Mouse (Mus musculus) urinary bladder, postnatal 36 days (tissue): ENCODE measurements around the gene Rab6b.
"Not testable (repeated sequence)": the region's sequence is repeated elsewhere in the genome, so short reads cannot be mapped to it uniquely, and the experiment has no call there.

Experiments
- DNase-seq, 2 experiments: peaks; one replicate each; pipeline ENCODE4 v3.0.0; 2022; ENCODE audit warnings: low spot score in 2 of 2, mixed read lengths in 1 of 2

The Rab6b gene

GRCm38 (mm10) chr9:103108341-103108798, 3.2 kb upstream of the Rab6b start:
- DNase-seq: not testable (repeated sequence)

- DNase-seq: no peak
Observed at GRCm38 (mm10) chr9:103108943-103109670, 2.5 kb upstream of the Rab6b start.

- DNase-seq: no peak
Observed at GRCm38 (mm10) chr9:103109911-103110310, 1.7 kb upstream of the Rab6b start.

- DNase-seq: no peak
Observed at GRCm38 (mm10) chr9:103110727-103111501, 673 bp upstream of the Rab6b start.

DNA sequence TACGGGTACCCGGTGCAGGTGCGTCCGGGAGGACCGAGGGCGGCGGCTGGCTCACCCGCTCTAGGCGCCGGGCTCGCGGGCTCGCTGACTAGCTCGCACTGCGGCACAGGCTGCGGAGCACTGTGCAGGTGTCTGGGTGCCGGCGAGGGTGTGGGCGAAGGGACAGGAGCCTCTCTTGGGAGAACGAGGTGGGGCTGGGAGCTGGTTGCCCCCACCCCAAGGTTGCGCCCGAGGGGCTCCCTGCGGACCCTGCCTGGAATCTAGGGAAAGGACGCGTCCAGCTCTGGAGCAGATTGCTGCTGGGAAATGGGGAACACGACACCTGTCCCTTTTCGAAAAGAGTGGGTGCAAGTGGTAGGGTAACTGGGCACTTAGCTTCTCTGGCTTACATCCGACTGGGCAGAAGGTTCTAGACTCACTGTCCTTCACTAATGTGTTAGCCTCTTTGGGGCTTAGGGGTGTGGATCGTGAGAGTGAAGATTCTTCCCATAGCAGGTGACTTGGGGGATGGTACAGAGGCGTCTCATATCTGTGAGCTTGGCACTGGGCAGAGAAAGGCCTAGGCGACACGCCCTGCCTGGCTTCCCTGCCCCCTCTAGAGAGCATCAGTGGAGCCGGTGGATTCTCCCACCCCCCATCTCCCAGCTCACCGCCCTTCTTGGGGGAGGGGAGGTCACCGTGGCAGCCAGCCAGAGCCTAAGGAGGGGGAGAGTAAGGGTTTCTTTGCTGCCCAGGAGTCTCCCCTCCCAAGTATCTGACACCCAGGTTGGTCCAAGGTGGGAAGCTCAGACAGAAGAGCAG, 1.1 kb downstream of the Rab6b start:
- DNase-seq: peak in 1 of 2 experiments; percentile 16

DNA sequence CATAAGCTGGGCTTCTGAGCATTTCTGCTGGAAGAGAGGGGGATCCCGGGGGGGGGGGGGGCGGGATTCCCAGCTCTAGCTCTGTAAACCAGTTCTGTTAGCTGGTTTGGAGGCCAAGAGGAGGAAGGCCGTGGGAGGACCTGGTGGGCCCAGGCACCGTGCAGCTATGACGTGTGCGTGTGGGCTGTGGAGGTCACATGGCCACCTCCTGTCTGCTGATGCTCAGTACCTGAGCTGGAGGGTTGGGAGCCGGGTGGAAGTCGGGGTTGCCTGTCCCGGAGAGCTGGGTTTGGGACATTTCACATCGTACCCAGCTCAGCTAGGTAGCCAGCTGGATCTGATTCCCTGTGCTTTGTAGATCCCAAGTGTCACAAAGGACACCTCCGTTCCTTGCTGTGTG, 1.8 kb downstream of the Rab6b start:
- DNase-seq: no peak

DNA sequence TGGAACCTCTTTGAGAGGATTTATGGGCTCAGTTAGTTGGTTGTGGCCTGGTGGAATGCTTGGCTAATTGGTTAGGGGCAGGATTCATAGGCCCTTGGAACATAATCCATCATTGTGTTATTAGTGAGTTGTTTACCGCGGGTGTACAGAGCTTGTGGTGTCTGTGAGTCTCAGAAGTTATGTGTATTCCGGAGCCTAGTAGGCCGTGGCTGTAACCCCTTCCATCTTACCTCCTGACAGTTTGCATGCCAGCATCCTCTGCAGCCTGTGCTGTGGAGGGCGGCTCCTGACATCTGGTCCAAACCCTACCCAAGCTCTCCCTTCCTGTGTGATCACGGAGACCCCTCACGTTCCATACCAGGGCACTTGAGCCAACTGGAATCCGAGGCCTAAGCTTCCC, 2.7 kb downstream of the Rab6b start:
- no peak for DNase-seq

- no peak for DNase-seq
Observed at GRCm38 (mm10) chr9:103114901-103115300, 3.3 kb downstream of the Rab6b start.

DNA sequence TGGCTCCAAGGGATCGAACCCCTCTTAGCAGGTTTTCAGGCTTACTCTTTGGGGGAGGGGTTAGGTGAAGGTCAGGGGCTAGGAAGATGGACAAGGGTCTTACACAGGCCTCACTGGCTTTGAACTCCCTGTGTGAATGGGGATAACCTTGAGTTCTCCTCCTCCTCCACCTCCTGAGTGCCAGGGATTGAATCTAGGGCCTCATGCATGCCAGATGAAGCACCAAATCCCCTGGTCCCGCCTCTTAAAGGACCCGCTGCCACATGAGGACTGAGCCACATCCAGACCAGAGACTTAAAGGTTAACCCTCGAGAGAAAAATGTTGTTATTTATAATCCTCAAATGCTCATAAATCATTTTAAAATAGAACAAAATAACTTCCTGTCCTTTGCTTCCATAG, 5.4 kb downstream of the Rab6b start:
- no peak for DNase-seq

- DNase-seq: no peak
Observed at GRCm38 (mm10) chr9:103117495-103117894, 5.9 kb downstream of the Rab6b start.

DNA sequence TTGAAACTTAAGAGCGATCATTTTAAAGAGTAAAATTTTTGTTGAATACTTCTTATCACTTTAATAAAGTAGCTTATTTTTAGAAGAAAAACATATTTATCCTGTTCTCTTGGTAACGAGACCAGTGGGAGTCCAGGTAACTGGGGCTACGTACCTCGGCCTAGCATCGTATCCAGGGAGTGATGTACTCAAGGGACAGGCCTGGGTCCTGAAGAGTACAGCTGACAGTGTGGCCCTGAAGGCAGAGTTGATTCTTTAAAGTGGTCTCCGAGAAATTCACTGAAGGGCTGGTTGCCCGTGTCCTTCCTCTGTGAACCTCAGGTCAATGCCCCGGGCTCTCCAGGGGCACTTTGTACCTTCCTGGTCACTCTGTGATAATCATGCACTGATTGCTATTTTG, 6.4 kb downstream of the Rab6b start:
- no peak for DNase-seq

GRCm38 (mm10) chr9:103118651-103119275, 7.2 kb downstream of the Rab6b start:
- no peak for DNase-seq

DNA sequence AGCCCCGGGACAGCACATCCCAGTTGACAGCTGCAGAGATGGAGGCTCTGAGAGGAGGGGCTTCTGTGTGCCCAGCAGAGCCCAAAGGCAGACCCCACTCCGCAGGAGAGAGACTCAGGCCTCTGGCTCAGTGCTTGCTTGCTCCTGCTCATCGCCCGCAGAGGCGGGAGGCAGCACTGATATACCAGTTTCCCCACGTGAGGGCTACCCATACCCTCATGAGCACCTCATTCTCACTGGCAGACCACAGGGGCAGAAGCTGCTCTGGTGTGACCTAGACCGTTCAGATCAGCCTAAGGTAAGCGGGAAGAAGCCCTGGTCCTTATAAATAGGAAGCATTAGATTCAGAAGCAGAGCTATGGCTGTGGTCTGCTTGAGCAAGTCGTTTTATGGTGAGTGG, 8.2 kb downstream of the Rab6b start:
- DNase-seq: no peak

DNA sequence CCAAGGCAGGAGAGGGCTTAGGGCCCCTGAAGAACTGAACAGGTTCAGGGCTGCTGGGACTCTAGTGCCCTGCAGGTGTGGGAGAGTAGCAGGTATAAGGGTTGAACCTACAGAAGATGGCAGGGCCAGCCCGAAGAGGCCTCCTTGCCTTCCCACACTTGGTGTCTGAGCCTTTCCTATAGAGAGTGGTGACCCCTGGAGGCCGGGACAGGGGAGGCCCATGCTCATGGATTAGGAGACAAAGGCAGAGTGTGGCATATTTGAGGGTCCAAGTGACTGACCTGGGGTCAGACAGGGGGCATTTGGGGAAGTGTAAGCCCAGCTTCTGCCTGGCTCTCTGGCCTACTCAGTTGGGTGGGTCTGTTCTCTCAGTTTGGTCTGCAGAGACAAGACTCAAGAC, 8.6 kb downstream of the Rab6b start:
- DNase-seq: no peak

- no peak for DNase-seq
Observed at GRCm38 (mm10) chr9:103121546-103121945, 10.0 kb downstream of the Rab6b start.

GRCm38 (mm10) chr9:103124746-103125145, 13.2 kb downstream of the Rab6b start:
- no peak for DNase-seq

- DNase-seq: no peak
Observed at GRCm38 (mm10) chr9:103133493-103134124, 22.0 kb downstream of the Rab6b start.

DNA sequence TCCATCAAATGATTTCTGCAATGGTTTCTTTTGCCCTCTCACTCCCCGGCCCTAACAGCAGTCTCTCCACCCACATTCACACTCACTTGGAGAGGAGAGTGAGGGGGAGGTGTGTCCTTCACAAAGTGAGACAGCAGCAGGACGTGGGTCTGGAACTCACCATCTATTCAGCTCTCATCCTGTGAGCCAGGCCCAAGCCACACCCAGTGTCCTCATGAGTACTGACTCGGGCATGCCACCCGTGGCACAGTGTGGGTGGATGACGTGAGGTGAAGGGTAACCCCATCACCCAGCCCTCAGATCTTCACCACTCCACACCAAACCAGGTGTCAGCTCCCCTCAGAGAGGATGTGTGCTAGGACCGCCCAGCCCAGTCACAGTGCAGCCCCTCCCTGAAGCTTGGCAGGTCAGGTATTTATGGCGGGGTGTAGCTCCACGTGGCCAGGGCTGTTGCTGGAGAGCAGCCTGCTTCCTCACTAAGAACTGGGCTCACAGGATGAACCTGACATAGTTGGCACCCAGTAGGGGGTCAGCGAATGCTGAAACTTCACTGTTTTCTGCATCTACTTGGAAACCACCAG, 23.0 kb downstream of the Rab6b start:
- DNase-seq: peak in 1 of 2 experiments; percentile 6

DNA sequence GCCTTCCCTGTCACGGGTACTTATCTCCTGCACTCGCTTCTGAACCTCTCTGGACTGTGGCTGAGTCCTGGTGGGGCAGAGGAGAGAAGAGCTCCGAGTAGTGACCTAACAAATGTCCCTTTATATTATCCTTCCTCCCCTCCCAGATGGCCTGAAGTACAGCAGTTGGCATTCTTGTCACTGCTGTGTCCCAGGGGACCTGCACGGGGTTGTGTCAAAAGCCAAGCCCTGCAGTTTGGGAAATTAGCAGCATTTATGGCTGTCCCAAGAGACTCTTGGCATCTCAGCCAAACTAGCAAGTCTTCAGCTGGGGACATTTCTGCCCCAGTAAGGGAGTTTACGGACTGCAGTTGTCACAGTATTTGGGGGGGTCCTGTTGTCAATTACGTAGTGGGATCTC, 27.9 kb downstream of the Rab6b start:
- peak in 1 of 2 experiments; percentile 22 for DNase-seq

DNA sequence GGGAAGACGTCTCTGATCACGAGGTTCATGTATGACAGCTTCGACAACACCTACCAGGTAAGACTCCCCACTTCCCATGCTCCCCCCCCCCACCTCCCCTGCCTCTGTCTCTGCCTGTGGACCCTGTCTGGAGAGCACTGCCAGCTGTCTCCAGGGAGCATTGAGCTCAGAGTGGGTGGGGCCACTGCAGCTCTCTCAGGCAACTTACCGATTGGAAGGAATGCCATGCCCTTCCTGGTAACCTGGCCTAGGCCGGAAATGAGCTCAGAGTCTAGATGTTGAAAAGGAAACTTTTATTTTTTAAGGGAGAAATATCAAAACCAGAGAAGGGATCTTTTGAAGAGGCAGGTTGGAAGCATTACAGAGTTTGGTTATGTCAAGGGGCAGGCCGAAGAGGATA, 28.8 kb downstream of the Rab6b start:
- no peak for DNase-seq

DNA sequence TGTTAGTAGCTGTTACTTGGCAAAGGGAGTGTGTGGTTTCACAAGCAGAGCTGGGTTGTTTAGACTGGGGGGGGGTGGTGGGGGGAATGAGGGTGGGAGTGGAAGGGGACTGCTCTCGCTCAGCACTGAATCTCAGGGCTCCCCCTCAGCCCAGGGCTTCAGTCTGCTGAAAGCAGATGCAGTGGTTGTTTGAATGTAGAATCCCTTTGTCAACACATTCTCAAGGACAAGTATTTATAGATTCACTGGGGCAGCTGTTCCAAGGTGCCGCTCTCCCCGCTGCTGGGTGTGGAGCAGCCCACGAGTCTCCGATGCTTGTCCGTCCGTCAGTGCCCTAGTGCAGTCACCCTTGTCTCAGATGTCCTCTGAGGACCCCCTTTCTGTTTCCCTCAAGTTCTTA, 29.7 kb downstream of the Rab6b start:
- DNase-seq: no peak
